Mouse (Mus musculus) forebrain, embryonic 14.5 days (tissue): ENCODE results near the gene Sf1. TPM values are rescaled to one million over a fixed set of nuclear protein-coding genes. Genes with fewer than 3 reads are reported as not detected.

Experiments
- ATAC-seq: fragments of 200-750 bp; cut with Nextera tagmentation; 2 replicates; pipeline ENCODE4 v1.8.0; 2017; ENCODE audit warnings: mild to moderate bottlenecking, moderate library complexity
- DNase-seq: peaks from one replicate; pipeline ENCODE4 v3.0.0-alpha.2; 2015; ENCODE audit warnings: low spot score
- H3K27ac ChIP-seq: fragments of 300-500 bp; sonication (generic); 2 replicates; pipeline ENCODE4 v1.5.1; 2014; ENCODE audit warnings: low read depth, mild to moderate bottlenecking, control low read depth, low read length, moderate library complexity
- H3K27me3 ChIP-seq: fragments of 300-500 bp; sonication (generic); replicated peaks from 2 replicates; pipeline ENCODE4 v1.6.1; 2014; ENCODE audit warnings: low read length, control low read depth, mixed read lengths; ENCODE audit not compliant: control insufficient read depth, insufficient read depth
- H3K36me3 ChIP-seq: fragments of 300-500 bp; sonication (generic); 2 replicates; pipeline ENCODE4 v1.6.1; 2014; ENCODE audit warnings: low read length, control low read depth; ENCODE audit not compliant: control insufficient read depth, insufficient read depth
- H3K4me1 ChIP-seq: fragments of 300-500 bp; sonication (generic); 2 replicates; pipeline ENCODE4 v1.6.1; 2014; ENCODE audit warnings: antibody characterized with exemption, low read length, control low read depth; ENCODE audit not compliant: control insufficient read depth, insufficient read depth
- H3K4me2 ChIP-seq: fragments of 300-500 bp; sonication (generic); 2 replicates; pipeline ENCODE4 v1.6.1; 2014; ENCODE audit warnings: mild to moderate bottlenecking, control low read depth, low read length
- H3K4me3 ChIP-seq: fragments of 300-500 bp; sonication (generic); 2 replicates; pipeline ENCODE4 v1.5.1; 2014; ENCODE audit warnings: low read depth, low read length, control low read depth
- H3K9ac ChIP-seq: fragments of 300-500 bp; sonication (generic); 2 replicates; pipeline ENCODE4 v1.6.1; 2014; ENCODE audit warnings: mild to moderate bottlenecking, low read length, control low read depth, moderate library complexity
- H3K9me3 ChIP-seq: fragments of 300-500 bp; sonication (generic); replicated peaks from 2 replicates; pipeline ENCODE4 v1.6.1; 2016; ENCODE audit warnings: low read length, control low read depth, mixed read lengths; ENCODE audit not compliant: control insufficient read depth
- WGBS: fragments of 180-500 bp; shearing (Covaris S2); extraction: QIAGEN DNeasy Blood & Tissue Kit; methylation state at CpG from one replicate; pipeline ENCODE4 v1.1.7; 2014; 5-methylcytosine and 5-hydroxymethylcytosine counted together
- polyA plus RNA-seq: library from polyadenylated mRNA; unstranded; fragments of >200 nt; fragmentation: Nextera tagmentation; extraction: Ambion mirVana; gene quantifications from 2 replicates; pipeline ENCODE4 v1.2.1, GENCODE M21; 2014

The Sf1 gene
- polyA plus RNA-seq, 1 experiment from 2014 or later, result 90.4 TPM

- no peaks in the 10 kb centered on the region for H3K27me3 ChIP-seq
- peaks cover 51% of the 10 kb centered on the region for H3K4me1 ChIP-seq
- DNase-seq (no peak), ATAC-seq (no peak)
- no peaks in the 10 kb centered on the region for H3K9me3 ChIP-seq
- 66% methylated on average over 12 of the region's 12 CpGs for WGBS
- 0 out of 2 replicates have a peak overlapping the region, but pooled peaks have one; percentile 83 for H3K9ac ChIP-seq
- no peaks in the 10 kb centered on the region for H3K36me3 ChIP-seq
- H3K4me2 ChIP-seq, result peak overlapping the region; percentile 84; the same call in 1 of the 2 replicates
- H3K27ac ChIP-seq, result peak overlapping the region; percentile 79
- no peak overlapping the region for H3K4me3 ChIP-seq
Measured at GRCm38 (mm10) chr19:6416894-6417761, 53.6 kb downstream of the Sf1 start.

GRCm38 (mm10) chr19:6418233-6418879 lies 54.9 kb downstream of the Sf1 start, which contains the start of gene Nrxn2:
TSS of gene Nrxn2 (plus strand) at chr19:6418731.
- H3K4me2 ChIP-seq, result peak within 1 kb of the TSS; percentile 84
- peak within 1 kb of the TSS; percentile 83 for H3K9ac ChIP-seq
- no peaks in the 10 kb centered on the region for H3K36me3 ChIP-seq
- H3K27me3 ChIP-seq, result no peaks in the 10 kb centered on the region
- ATAC-seq (peak; percentile 95), DNase-seq (peak; percentile 98)
- under 1% methylated on average over 45 of the region's 46 CpGs for WGBS
- H3K4me1 ChIP-seq, result peaks cover 57% of the 10 kb centered on the region
- peak within 1 kb of the TSS; percentile 91 for H3K27ac ChIP-seq
- H3K4me3 ChIP-seq, result peak within 1 kb of the TSS; percentile 67
- no peaks in the 10 kb centered on the region for H3K9me3 ChIP-seq

- DNase-seq (no peak), ATAC-seq (peak; percentile 26)
- Histone ChIP-seq H3K4me2 (peak overlapping the region; percentile 84), H3K27ac (peak overlapping the region; percentile 91), H3K36me3 (no peaks in the 10 kb centered on the region), H3K9ac (peak overlapping the region; percentile 83), H3K9me3 (no peaks in the 10 kb centered on the region), H3K27me3 (no peaks in the 10 kb centered on the region), H3K4me3 (peak overlapping the region; percentile 67), H3K4me1 (peaks cover 65% of the 10 kb centered on the region)
- 8% methylated on average over 19 of the region's 23 CpGs for WGBS
Measured at GRCm38 (mm10) chr19:6418984-6419692, 55.6 kb downstream of the Sf1 start.

GRCm38 (mm10) chr19:6419805-6420310 lies 56.4 kb downstream of the Sf1 start:
- whole genome bisulfite sequencing, result 50% methylated on average over 9 of the region's 9 CpGs
- no peak for DNase-seq
- Histone ChIP-seq H3K4me2 (peak overlapping the region; percentile 84), H3K27me3 (no peaks in the 10 kb centered on the region), H3K9me3 (no peaks in the 10 kb centered on the region), H3K27ac (peak overlapping the region; percentile 91; the same call in 1 of the 2 replicates), H3K4me3 (peak overlapping the region; percentile 67), H3K4me1 (peaks cover 72% of the 10 kb centered on the region), H3K36me3 (no peaks in the 10 kb centered on the region), H3K9ac (peak overlapping the region; percentile 83)
- ATAC-seq, result no peak

- no peak for DNase-seq
- Histone ChIP-seq H3K36me3 (no peaks in the 10 kb centered on the region), H3K9ac (peak overlapping the region; percentile 83), H3K4me2 (peak overlapping the region; percentile 84), H3K4me3 (peak overlapping the region; percentile 67), H3K27me3 (no peaks in the 10 kb centered on the region), H3K9me3 (no peaks in the 10 kb centered on the region), H3K4me1 (peaks cover 73% of the 10 kb centered on the region), H3K27ac (no peak overlapping the region)
- 56% methylated on average over 19 of the region's 19 CpGs for WGBS
- no peak for ATAC-seq
Measured at GRCm38 (mm10) chr19:6420481-6421210, 57.2 kb downstream of the Sf1 start.

- Histone ChIP-seq H3K4me1 (peaks cover 73% of the 10 kb centered on the region), H3K27me3 (no peaks in the 10 kb centered on the region), H3K27ac (no peak overlapping the region), H3K36me3 (no peaks in the 10 kb centered on the region), H3K4me3 (no peak overlapping the region), H3K9ac (peak overlapping the region; percentile 83; the same call in 1 of the 2 replicates), H3K9me3 (no peaks in the 10 kb centered on the region), H3K4me2 (peak overlapping the region; percentile 84)
- ATAC-seq (no peak), DNase-seq (no peak)
- 68% methylated on average over 9 of the region's 9 CpGs for WGBS
Measured at GRCm38 (mm10) chr19:6421211-6421590, 57.7 kb downstream of the Sf1 start.

GRCm38 (mm10) chr19:6422014-6422413 lies 58.5 kb downstream of the Sf1 start:
- Histone ChIP-seq H3K36me3 (no peaks in the 10 kb centered on the region), H3K4me3 (no peak overlapping the region), H3K27me3 (peaks cover 3% of the 10 kb centered on the region; the same call in 1 of the 2 replicates), H3K9me3 (no peaks in the 10 kb centered on the region), H3K4me1 (peaks cover 70% of the 10 kb centered on the region), H3K4me2 (no peak overlapping the region), H3K9ac (no peak overlapping the region), H3K27ac (no peak overlapping the region)
- DNase-seq (no peak), ATAC-seq (no peak)
- WGBS, result 66% methylated on average over 7 of the region's 7 CpGs

- Histone ChIP-seq H3K4me3 (no peak overlapping the region), H3K27ac (no peak overlapping the region), H3K36me3 (peaks cover 5% of the 10 kb centered on the region; the same call in 1 of the 2 replicates), H3K27me3 (peaks cover 15% of the 10 kb centered on the region), H3K4me2 (no peak overlapping the region), H3K4me1 (peaks cover 71% of the 10 kb centered on the region), H3K9ac (no peak overlapping the region), H3K9me3 (no peaks in the 10 kb centered on the region)
- DNase-seq (no peak), ATAC-seq (no peak)
- 82% methylated on average over 16 of the region's 16 CpGs for WGBS
Measured at GRCm38 (mm10) chr19:6423241-6423640, 59.8 kb downstream of the Sf1 start.
